Mouse (Mus musculus): ENCODE results near the gene Tubg2. TPM values are rescaled to one million over a fixed set of nuclear protein-coding genes. Genes with fewer than 3 reads are reported as not detected.

The Tubg2 gene
- total RNA-seq, 1 experiment = 0.31 TPM

DNA sequence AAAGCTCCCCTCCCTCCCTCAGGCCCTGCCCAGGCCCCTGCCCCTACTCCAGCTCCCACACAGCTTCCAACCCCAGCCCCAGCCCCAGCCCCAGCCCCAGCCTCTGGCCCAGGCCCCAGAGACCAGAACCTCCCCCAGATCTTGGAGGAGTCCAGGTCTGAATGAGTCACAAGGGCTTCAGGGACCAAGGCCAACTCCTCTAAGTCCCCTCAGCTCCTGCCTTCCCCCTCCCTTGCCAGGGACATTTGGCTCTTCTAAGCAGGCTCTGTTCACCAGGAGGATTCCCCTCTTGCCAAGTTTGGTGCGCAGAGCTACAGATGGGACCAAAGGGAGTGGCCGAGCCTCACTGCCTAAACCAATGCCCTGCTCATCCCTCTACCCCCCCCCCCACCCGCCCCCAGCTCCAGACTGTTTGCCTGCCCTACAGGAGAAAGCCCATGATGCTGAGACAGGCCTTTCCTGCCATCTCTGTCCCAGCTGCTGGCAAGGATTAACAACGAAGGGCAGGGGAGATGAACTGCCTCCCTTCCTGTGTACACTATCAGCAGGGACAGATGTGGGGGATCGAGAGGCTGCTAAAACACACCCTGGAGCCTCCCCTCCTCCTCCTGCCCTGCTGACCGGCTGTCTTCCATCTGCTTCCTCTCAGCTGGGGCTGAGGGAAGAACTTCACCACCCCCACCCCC is 33.9 kb downstream of the Tubg2 start:
- Histone ChIP-seq H3K9ac (ENCODE audit: insufficient read depth, low read depth, low read length, poor library complexity, severe bottlenecking) (no peak overlapping the region), H3K36me3 (ENCODE audit: control insufficient read depth, insufficient read depth, low read length, poor library complexity, severe bottlenecking) (peaks cover 7% of the 10 kb centered on the region; the same call in 1 of the 2 replicates), H3K27ac (ENCODE audit: insufficient read depth, low read depth, low read length, poor library complexity, severe bottlenecking) (no peak overlapping the region), H3K9me3 (ENCODE audit: control insufficient read depth, insufficient read depth, low read depth, low read length) (no peaks in the 10 kb centered on the region), H3K4me3 (ENCODE audit: insufficient read depth in 1 of 2, low read depth in 1 of 2, low read length in 2 of 2, poor library complexity in 1 of 2, severe bottlenecking in 1 of 2) (no peak overlapping the region), H3K4me1 (ENCODE audit: control insufficient read depth in 2 of 2, insufficient read depth in 2 of 2, low read length in 2 of 2, poor library complexity in 1 of 2) (peaks cover 0 to 28% of the 10 kb centered on the region in 2 experiments; a peak in 2 of 4 replicates)
- DNase-seq (ENCODE audit: low read depth, low spot score) = no peak
- in situ Hi-C loops (cut with MboI; ENCODE audit: low sequenced_read_pairs in 2 of 2, unreplicated experiment in 2 of 2) = no loop called here
- no peak for TF ChIP-seq ZC3H11A (IDR thresholded peaks at IDR 0.05; ENCODE audit: borderline replicate concordance, low read depth, low read length)
- TF ChIP-seq ZNF384 (IDR thresholded peaks at IDR 0.05; ENCODE audit: low read depth, low read length) = no peak
- TF ChIP-seq CHD2 (IDR thresholded peaks at IDR 0.05; ENCODE audit: low read depth, low read length) = no peak
- TF ChIP-seq HCFC1 (IDR thresholded peaks at IDR 0.05; ENCODE audit: borderline replicate concordance, insufficient read depth, low read length) = no peak
- no peak for TF ChIP-seq MAFK (IDR thresholded peaks at IDR 0.05; ENCODE audit: insufficient read depth, low read depth, low read length)

DNA sequence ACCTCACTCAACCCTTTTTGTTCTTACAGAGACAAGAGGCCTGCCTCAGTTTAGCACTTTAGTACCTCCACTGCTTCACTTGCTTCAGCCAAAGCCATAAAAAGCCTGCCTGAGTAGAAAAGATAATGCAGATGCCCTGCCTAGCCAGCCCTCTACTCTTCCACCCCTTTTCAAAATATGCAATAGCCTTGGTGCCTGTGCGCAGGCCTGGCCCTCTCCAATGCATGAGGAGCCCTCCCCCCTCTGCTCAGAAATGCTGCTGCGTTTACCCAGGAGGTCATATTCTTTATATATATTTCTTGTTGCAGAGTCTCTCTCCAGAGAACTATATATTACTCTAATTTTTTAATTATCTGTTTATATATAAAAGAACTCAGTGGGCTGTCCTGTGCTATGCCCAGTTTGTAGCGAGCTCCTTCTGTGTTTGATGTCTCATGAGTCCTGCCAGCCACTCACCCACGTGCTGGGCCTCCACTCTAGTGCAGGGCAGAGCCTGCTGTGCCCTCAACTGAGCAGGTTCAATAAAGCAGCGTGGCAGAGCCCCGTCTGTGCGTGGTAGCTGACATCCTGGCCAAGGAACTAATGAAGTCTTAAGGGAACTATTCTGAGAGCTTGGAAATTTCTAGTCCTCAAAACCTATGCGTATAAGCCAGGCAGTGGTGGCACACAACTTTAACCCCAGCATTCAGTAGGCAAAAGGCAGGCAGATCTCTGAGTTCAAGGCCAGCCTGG is 34.6 kb downstream of the Tubg2 start:
- no peak overlapping the region for H3K27ac ChIP-seq (ENCODE audit: insufficient read depth, low read depth, low read length, poor library complexity, severe bottlenecking)
- in situ Hi-C loops (cut with MboI; ENCODE audit: low sequenced_read_pairs in 2 of 2, unreplicated experiment in 2 of 2) = no loop called here
- no peak overlapping the region for H3K9ac ChIP-seq (ENCODE audit: insufficient read depth, low read depth, low read length, poor library complexity, severe bottlenecking)
- H3K9me3 ChIP-seq (ENCODE audit: control insufficient read depth, insufficient read depth, low read depth, low read length) = no peaks in the 10 kb centered on the region
- no peak for DNase-seq (ENCODE audit: low read depth, low spot score)
- H3K4me1 ChIP-seq (ENCODE audit: control insufficient read depth in 2 of 2, insufficient read depth in 2 of 2, low read length in 2 of 2, poor library complexity in 1 of 2) = peaks cover 0 to 28% of the 10 kb centered on the region in 2 experiments; a peak in 2 of 4 replicates
- peaks cover 7% of the 10 kb centered on the region; the same call in 1 of the 2 replicates for H3K36me3 ChIP-seq (ENCODE audit: control insufficient read depth, insufficient read depth, low read length, poor library complexity, severe bottlenecking)
- TF ChIP-seq MAFK (IDR thresholded peaks at IDR 0.05; ENCODE audit: insufficient read depth, low read depth, low read length) = no peak
- TF ChIP-seq ZC3H11A (IDR thresholded peaks at IDR 0.05; ENCODE audit: borderline replicate concordance, low read depth, low read length) = no peak
- TF ChIP-seq CHD2 (IDR thresholded peaks at IDR 0.05; ENCODE audit: low read depth, low read length) = no peak
- no peak for TF ChIP-seq ZNF384 (IDR thresholded peaks at IDR 0.05; ENCODE audit: low read depth, low read length)
- no peak for TF ChIP-seq HCFC1 (IDR thresholded peaks at IDR 0.05; ENCODE audit: borderline replicate concordance, insufficient read depth, low read length)
- no peak overlapping the region for H3K4me3 ChIP-seq (ENCODE audit: insufficient read depth in 1 of 2, low read depth in 1 of 2, low read length in 2 of 2, poor library complexity in 1 of 2, severe bottlenecking in 1 of 2)

DNA sequence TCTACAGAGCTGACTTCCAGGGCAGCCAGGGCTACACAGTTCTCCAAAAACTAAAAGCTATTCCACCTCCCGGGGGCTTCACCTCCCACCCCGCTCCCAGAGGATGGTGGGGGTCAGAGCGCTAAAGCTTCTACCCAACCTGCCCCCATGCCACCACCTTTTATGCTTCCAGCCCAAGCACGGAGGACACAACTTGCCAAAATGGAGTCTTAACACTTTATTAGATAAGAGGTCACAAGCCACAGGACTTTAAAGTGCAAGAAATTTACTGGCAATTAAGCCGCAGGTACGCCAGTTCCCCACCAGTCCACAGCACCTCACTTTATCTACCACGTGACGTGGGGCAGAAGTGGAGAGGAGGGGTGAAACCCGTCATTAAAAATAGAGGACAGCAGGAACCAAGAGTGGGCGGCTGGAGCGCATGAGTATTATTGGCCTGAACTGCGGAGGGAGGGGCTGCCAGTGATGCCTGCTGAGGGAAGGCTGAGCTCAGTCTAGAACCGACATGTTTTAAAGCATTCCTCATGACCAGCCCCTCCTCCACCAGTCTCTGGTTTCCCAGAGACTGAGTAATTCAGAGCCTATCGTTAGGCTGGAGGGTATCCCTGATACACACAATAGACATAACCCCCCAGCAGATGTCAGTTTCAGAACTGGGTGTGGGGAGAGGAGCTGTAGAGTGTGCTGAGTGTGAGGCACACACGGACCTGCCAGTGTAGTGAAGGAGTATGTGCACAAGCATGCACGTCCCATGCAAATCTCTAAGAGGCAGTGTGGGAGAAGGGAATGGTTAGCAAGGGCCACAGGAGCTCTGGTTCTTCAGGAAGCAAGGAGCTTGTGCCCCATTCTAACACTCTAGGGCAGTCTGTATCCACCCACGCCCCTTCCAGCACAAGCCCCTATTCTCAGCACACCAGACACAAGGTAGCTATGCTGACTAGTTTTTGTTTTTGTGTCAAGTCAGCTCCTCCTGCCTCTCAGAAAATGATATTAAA is 35.5 kb downstream of the Tubg2 start:
- Histone ChIP-seq H3K36me3 (ENCODE audit: control insufficient read depth, insufficient read depth, low read length, poor library complexity, severe bottlenecking) (peaks cover 9% of the 10 kb centered on the region; the same call in 1 of the 2 replicates), H3K27ac (ENCODE audit: insufficient read depth, low read depth, low read length, poor library complexity, severe bottlenecking) (no peak overlapping the region), H3K9ac (ENCODE audit: insufficient read depth, low read depth, low read length, poor library complexity, severe bottlenecking) (no peak overlapping the region), H3K4me3 (ENCODE audit: insufficient read depth in 1 of 2, low read depth in 1 of 2, low read length in 2 of 2, poor library complexity in 1 of 2, severe bottlenecking in 1 of 2) (no peak overlapping the region), H3K4me1 (ENCODE audit: control insufficient read depth in 2 of 2, insufficient read depth in 2 of 2, low read length in 2 of 2, poor library complexity in 1 of 2) (peaks cover 0 to 28% of the 10 kb centered on the region in 2 experiments; a peak in 2 of 4 replicates), H3K9me3 (ENCODE audit: control insufficient read depth, insufficient read depth, low read depth, low read length) (no peaks in the 10 kb centered on the region)
- TF ChIP-seq ZNF384 (IDR thresholded peaks at IDR 0.05; ENCODE audit: low read depth, low read length) = no peak
- TF ChIP-seq MAFK (IDR thresholded peaks at IDR 0.05; ENCODE audit: insufficient read depth, low read depth, low read length) = no peak
- no peak for TF ChIP-seq ZC3H11A (IDR thresholded peaks at IDR 0.05; ENCODE audit: borderline replicate concordance, low read depth, low read length)
- TF ChIP-seq HCFC1 (IDR thresholded peaks at IDR 0.05; ENCODE audit: borderline replicate concordance, insufficient read depth, low read length) = no peak
- no peak for TF ChIP-seq CHD2 (IDR thresholded peaks at IDR 0.05; ENCODE audit: low read depth, low read length)
- DNase-seq (ENCODE audit: low read depth, low spot score) = no peak
- in situ Hi-C loops (cut with MboI; ENCODE audit: low sequenced_read_pairs in 2 of 2, unreplicated experiment in 2 of 2) = no loop called here

DNA sequence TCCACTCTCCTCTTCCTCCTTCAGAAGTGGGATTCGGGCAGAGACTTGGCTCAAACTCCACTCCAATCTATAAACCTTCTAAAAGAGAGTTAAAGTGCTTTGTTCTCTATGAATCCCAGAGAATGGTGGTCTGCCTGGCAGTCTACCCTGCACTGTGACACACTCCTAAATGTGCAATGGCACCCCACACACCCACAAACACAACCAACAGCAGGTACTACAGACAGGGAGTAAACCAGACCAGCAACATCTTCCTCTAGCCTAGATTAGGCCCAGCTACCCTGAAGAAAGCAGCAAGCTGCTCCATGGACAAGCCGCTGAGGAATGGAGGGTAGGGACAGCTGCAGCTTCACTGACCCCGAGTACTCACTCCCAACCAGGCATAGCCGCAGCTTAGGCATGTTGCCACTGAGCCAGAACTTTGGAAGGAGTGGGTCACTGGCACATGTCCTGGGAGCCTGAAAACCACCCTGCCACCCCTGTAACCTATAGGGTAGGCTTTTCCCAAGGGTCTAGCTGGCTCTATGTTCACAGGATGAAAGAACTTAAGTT is 36.3 kb downstream of the Tubg2 start:
- Histone ChIP-seq H3K4me3 (ENCODE audit: insufficient read depth in 1 of 2, low read depth in 1 of 2, low read length in 2 of 2, poor library complexity in 1 of 2, severe bottlenecking in 1 of 2) (no peak overlapping the region), H3K27ac (ENCODE audit: insufficient read depth, low read depth, low read length, poor library complexity, severe bottlenecking) (no peak overlapping the region), H3K9ac (ENCODE audit: insufficient read depth, low read depth, low read length, poor library complexity, severe bottlenecking) (no peak overlapping the region), H3K4me1 (ENCODE audit: control insufficient read depth in 2 of 2, insufficient read depth in 2 of 2, low read length in 2 of 2, poor library complexity in 1 of 2) (peaks cover 0 to 28% of the 10 kb centered on the region in 2 experiments; a peak in 2 of 4 replicates), H3K36me3 (ENCODE audit: control insufficient read depth, insufficient read depth, low read length, poor library complexity, severe bottlenecking) (peaks cover 9% of the 10 kb centered on the region; the same call in 1 of the 2 replicates), H3K9me3 (ENCODE audit: control insufficient read depth, insufficient read depth, low read depth, low read length) (no peaks in the 10 kb centered on the region)
- no peak for DNase-seq (ENCODE audit: low read depth, low spot score)
- TF ChIP-seq MAFK (IDR thresholded peaks at IDR 0.05; ENCODE audit: insufficient read depth, low read depth, low read length) (no peak), ZNF384 (IDR thresholded peaks at IDR 0.05; ENCODE audit: low read depth, low read length) (no peak), ZC3H11A (IDR thresholded peaks at IDR 0.05; ENCODE audit: borderline replicate concordance, low read depth, low read length) (no peak), HCFC1 (IDR thresholded peaks at IDR 0.05; ENCODE audit: borderline replicate concordance, insufficient read depth, low read length) (no peak), CHD2 (IDR thresholded peaks at IDR 0.05; ENCODE audit: low read depth, low read length) (no peak)
- in situ Hi-C loops (cut with MboI; ENCODE audit: low sequenced_read_pairs in 2 of 2, unreplicated experiment in 2 of 2) = no loop called here

Data from ES-E14 (cell line).